Mouse (Mus musculus) erythroid progenitor cell, adult 5-6 weeks (primary cell): ENCODE measurements around the gene Mindy4. TPM values are rescaled to one million over a fixed set of nuclear protein-coding genes. Genes with fewer than 3 reads are reported as not detected.
A peak's percentile ranks its signal among the peaks of the same experiment; 100 is the strongest.

ENCODE experiments used
- ATAC-seq: replicated peaks from 2 replicates; pipeline ENCODE4 v1.8.0; 2016; ENCODE audit warnings: moderate number of reproducible peaks, mild to moderate bottlenecking, moderate TSS enrichment, inconsistent platforms; ENCODE audit not compliant: poor library complexity, low FRiP score, severe bottlenecking
- total RNA-seq, 2 experiments: library from RNA; stranded (forward) in 1 of 2; stranded (reverse) in 1 of 2; fragments of 150-400 nt in 1 of 2; fragments of 186-747, 209-891 nt in 1 of 2; gene quantifications; 2 replicates each; pipeline versions ENCODE4 v1.2.3 to v1.2.4; 2015 to 2017; ENCODE audit warnings: low replicate concordance in 2 of 2

Gene Mindy4
- total RNA-seq, 2 experiments from 2014 or later = not detected

DNA sequence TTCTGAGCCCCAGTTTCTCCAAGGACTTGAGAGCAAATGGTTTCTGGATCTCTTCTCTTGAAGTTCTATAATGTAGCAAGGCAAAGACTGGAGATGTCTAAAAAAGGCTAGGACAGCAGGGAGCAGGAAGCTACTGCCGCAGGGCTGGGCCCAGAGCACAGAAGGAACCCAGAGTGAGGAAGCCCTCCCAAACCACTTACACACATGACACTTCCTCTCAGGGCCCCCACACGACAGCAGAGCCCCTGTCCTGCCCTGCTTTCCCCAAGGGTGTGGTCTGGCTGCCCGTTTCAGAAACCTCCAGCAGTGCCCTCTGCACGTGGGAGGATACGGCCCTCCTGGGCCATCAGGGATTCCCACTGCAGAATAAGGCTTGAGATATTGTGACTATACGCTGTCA is 128.1 kb downstream of the Mindy4 start:
- ATAC-seq = no peak

GRCm38 (mm10) chr6:55332100-55332772 is 129.1 kb downstream of the Mindy4 start:
- ATAC-seq = no peak

- no peak for ATAC-seq
These were observed 129.6 kb downstream of the Mindy4 start for GRCm38 (mm10) chr6:55332773-55333109.

DNA sequence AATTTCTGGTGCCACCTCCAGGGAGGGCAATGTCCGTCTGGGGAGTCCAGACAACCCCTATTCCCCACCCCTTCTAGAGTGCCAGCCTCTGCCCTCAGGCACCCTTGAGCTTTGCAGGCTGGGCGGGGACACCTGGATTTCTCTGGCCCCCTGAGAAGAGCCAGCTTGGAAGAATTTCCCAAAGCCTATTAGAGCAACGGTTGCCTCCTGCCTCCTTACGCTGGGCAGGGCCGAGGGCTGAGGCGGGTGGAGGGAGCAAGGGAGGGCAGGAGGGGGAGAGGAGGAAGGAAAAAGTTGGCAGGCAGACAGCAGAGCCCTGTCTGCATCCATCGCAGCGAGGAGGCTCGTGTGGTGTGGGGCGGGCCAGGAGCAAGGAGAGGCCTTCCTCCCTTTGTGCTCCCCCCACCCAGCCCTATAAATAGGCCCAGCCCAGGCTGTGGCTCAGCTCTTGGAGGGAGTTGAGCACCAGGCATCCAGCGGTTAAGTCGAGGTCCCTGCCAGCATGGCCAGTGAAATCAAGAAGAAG is 132.9 kb downstream of the Mindy4 start, which contains the start of gene Aqp1:
Aqp1 (plus strand) TSS at position 444 of the 526 bp plus-strand sequence.
- peak; percentile 55 for ATAC-seq

DNA sequence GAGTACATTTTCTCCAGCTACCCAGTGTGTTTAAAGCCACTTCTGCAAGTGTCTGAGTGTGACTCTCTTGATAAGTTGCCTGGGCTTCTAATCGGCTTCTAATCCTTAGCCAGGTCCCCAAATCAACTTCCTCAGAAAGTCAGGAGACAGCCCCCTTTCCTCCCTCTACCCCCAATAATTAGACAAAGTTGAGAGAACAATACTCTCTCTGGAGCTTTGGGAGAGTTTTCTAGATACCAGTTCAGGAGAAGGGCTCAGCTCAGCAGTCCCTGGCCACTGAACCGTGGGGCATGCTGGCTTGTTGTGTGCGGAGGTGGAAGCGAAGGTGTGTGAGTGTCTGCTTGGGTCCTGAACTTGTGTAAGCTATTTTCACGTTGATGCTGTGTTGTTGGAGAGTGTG is 134.1 kb downstream of the Mindy4 start:
- ATAC-seq = 0 out of 2 replicates have a peak, but pooled peaks have one; percentile 0

GRCm38 (mm10) chr6:55338077-55338476 is 134.9 kb downstream of the Mindy4 start:
- peak; percentile 7; the same call in 1 of the 2 replicates for ATAC-seq

DNA sequence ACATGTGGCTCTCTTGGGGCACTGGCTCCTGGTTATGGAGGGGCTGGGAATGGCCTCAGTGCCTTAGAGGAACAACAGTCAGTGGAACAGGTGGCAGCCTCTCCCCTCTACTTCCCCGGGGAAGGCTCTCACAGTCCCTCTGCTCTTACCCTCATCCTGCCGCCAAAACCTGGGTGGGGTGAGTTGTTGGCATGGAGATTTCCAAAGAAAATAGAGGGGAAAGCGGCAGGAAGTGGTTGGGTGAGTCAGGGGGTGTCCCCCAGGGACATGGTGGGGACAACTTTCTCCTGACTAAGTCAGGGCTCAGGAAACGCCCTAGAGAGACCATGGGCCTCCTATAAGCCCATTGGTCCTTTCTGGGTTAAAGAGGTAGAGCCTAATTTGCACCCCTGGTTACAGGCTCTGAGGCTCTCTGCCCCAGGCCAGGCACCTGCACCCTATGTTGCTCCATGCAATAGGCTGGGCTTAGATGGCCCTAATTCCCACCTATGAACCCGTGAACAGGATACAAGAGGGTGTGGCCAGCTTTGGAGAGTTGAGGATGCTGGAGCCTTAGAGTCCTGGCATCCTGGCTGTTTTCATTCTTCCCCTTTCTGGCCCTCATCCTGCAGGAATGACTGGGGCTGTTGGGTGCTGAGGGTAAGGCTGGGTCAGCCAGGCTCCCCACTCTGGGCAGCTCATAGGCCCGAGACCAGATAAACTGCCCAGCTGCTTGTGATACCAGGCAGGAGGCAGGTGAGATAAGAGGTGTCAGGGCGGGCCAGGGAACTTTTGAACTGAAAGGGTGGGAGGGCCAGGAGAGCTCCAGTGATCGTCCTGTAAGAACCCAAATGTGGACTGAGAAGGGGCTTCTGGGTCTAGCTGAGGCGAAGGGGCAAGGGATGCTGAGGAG is 136.0 kb downstream of the Mindy4 start:
- ATAC-seq = peak; percentile 48

DNA sequence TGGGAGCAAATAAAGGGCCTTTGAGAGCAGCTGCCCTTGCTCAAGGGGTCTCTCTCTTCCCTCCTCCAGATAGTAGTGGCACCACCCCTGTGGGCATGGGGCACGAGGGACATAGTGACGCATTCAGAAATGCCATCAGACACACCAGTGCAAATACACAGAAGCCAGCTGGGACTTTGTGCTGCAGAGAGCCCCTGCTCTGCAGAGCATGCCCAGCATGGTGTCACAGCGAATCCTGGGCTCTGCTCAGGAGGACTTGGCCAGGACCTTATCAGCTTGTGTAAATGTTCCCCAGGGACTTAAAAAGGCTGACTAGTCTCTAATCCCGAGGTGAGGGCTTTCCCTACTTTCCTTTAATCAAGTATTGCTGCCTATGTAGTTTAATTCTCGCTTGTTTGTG is 138.5 kb downstream of the Mindy4 start:
- no peak for ATAC-seq

- ATAC-seq = peak; percentile 12
These were observed 139.1 kb downstream of the Mindy4 start for GRCm38 (mm10) chr6:55342328-55342727.

GRCm38 (mm10) chr6:55343446-55343845 is 140.3 kb downstream of the Mindy4 start:
- ATAC-seq = no peak

DNA sequence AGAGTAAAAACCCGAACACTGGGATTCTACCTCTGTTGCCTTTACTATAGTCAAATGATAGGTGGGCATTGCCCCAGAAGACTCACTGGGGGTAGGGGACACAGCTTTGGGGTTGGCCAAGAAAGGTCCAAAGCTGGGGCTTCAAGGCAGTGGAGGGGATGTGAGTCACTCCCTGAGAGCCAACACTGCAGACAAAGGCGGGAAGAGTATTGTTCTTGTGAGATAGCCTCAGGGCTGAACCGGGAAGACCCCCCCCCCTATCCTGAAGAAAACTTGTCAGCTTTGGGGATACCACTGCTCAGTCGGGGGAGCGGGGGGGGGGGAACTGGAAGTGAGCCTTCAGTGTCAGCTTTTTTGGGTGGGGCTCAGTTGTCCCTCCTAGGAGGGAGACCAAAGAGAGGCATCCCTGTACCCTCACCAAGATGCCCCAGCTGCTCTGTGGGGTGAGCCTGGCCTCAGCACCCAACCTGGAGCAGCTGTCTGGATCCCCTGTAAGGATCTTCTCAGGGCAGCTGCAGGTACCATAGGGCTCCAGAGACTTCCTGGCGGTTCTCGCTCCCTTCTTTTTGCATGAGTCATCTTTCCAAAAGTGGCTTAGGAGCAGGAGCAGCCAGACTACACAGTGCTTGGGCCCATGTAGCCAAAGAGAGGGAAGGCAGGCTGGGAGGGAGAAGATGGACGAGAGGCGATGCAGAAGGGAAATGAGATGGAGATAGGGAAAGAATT is 141.3 kb downstream of the Mindy4 start:
- no peak for ATAC-seq

DNA sequence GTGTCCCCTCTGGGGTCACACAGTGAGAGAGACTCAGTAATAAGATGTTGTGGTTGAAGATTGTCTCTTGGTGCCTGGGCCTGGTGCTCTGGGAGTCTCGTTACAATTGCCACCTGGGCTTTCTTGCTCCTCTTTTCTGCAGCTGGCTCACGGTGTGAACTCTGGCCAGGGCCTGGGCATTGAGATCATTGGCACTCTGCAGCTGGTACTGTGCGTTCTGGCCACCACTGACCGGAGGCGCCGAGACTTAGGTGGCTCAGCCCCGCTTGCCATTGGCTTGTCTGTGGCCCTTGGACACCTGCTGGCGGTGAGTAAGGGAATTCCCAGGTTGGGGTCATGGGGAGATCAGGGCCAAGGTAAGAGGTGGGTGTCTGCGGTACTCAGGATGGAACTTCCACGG is 142.1 kb downstream of the Mindy4 start:
- no peak for ATAC-seq

DNA sequence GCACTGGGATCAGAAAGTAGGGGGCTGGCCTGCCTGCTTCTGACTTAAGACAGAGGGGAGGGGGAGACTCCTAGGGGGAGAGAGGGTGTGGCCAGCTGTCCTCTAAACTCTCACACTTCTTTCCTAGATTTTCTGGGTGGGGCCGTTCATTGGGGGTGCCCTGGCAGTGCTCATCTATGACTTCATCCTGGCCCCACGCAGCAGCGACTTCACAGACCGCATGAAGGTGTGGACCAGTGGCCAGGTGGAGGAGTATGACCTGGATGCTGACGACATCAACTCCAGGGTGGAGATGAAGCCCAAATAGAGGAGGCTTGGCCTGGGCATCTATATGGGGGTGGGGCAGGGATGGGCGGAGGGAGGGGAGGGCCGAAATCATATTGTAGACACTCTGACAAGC is 143.3 kb downstream of the Mindy4 start:
- ATAC-seq = no peak

DNA sequence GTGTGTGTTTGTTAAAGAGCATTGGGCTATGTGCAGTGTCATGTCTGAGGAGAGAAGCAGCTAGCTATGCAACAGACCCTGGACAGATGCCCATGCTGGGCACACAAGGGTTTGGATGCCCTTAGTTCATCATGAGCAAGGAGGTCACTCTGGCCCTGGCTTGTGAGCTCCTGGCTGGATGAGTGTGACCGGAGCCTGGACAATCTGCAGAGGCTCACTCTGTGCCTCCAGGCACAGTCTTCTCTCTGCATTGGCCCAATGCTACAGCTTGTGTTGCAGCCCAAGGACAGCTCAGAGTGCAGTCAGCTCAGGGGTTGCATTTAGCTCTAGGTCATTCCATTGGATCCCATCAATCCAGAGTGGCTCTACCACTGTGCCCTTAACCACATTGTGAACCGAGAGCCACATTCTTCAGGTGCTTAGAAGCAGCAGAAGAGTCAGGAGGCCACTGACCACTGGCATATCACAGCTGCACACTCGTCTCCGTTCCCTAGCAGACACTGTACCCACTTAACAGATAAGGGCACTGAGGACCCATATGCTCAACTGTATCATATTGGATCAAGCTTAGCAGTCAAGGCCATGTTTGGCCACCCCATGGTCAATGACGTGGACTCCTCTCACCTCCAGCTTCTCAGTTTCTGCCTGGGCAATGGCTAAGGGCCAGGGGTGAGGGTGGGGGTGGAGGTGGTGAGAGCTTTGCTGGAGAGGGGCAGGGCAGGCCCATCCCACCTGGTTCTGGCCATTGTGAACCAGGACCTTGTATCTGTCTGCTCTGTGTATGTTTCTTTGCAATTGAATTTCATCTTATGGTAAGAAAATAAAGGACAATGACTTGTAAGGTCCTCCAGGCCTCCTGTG is 144.8 kb downstream of the Mindy4 start:
- peak; percentile 33 for ATAC-seq

GRCm38 (mm10) chr6:55349231-55349630 is 146.0 kb downstream of the Mindy4 start:
- peak; percentile 15 for ATAC-seq

- ATAC-seq = no peak
These were observed 147.3 kb downstream of the Mindy4 start for GRCm38 (mm10) chr6:55350383-55350952.

GRCm38 (mm10) chr6:55351712-55352111 is 148.5 kb downstream of the Mindy4 start:
- no peak for ATAC-seq

GRCm38 (mm10) chr6:55353711-55354445 is 150.7 kb downstream of the Mindy4 start:
- ATAC-seq = no peak
